Mouse (Mus musculus): ENCODE data around the gene Gabbr2. TPM values are rescaled to one million over a fixed set of nuclear protein-coding genes. Genes with fewer than 3 reads are reported as not detected.

Gene Gabbr2
- polyA plus RNA-seq, 1 experiment from 2014 or later, result 0.08 TPM

DNA sequence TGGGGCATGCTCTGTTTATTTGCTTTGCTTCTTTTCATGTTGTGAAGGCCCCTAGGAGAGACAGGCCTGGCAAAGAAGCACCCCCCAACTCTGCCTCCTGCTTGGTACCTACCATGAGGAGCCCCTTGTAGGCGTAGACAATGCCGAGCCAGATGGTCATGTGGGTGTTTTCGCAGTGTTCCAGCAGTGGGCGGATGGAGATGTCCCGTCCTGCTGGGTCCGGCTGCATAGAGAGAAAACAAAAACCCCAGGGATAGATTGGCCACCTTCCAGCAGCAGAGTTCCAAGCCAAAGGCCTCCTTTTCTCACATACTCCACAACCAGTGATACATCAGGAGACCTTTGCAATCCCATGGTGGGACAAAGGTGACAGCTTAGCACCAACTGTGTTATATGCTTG lies 307.5 kb downstream of the Gabbr2 start:
- H3K4me1 ChIP-seq, result no peaks in the 10 kb centered on the region
- H3K4me3 ChIP-seq, result no peak overlapping the region
- H3K27me3 ChIP-seq (replicated peaks), result 0 out of 2 replicates have a peak, but pooled peaks cover 5% of the 10 kb centered on the region
- no peak overlapping the region for H3K27ac ChIP-seq
- no peak overlapping the region for H3K9ac ChIP-seq
- no peak for ATAC-seq
- WGBS (ENCODE audit: insufficient replicate concordance), result 65% methylated on average over 6 of the region's 6 CpGs
- no peak overlapping the region for H3K4me2 ChIP-seq
- H3K9me3 ChIP-seq (replicated peaks), result no peaks in the 10 kb centered on the region
- H3K36me3 ChIP-seq, result no peaks in the 10 kb centered on the region

DNA sequence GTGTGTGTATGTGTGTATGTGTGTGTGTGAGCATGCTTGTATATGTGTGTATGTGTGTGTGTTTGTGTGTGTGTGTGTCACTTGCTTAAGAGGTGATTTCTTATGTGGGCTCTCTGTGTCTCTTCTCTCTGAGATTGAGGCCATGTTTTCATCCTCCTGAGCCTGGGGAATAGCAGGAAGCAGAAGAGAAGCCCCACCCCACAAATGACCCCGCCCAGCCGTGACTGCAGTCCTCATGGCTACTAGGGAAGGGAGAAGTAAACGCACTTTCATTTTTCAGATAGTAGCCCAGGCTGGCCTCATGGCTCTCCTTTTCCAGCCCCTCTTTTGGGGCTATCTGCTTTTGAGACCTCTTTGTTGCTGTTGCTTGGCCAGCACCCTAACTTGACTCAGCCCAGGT lies 315.0 kb downstream of the Gabbr2 start:
- H3K9me3 ChIP-seq (replicated peaks), result no peaks in the 10 kb centered on the region
- no peak overlapping the region for H3K27ac ChIP-seq
- H3K9ac ChIP-seq, result no peak overlapping the region
- H3K4me2 ChIP-seq, result peak overlapping the region; percentile 18; the same call in 1 of the 2 replicates
- ATAC-seq, result no peak
- peaks cover 25% of the 10 kb centered on the region for H3K4me1 ChIP-seq
- H3K27me3 ChIP-seq (replicated peaks), result no peaks in the 10 kb centered on the region
- WGBS (ENCODE audit: insufficient replicate concordance), result 20% methylated on average over 3 of the region's 3 CpGs
- H3K4me3 ChIP-seq, result no peak overlapping the region
- H3K36me3 ChIP-seq, result no peaks in the 10 kb centered on the region

- no peak for ATAC-seq
- WGBS (ENCODE audit: insufficient replicate concordance), result 19% methylated on average over 4 of the region's 4 CpGs
- H3K36me3 ChIP-seq, result no peaks in the 10 kb centered on the region
These were observed 315.7 kb downstream of the Gabbr2 start for GRCm38 (mm10) chr4:46675992-46676391.

GRCm38 (mm10) chr4:46675272-46675785 lies 316.3 kb downstream of the Gabbr2 start:
- Histone ChIP-seq H3K27ac (no peak overlapping the region), H3K4me2 (no peak overlapping the region), H3K4me3 (no peak overlapping the region), H3K9me3 (replicated peaks) (no peaks in the 10 kb centered on the region), H3K4me1 (peaks cover 25% of the 10 kb centered on the region), H3K27me3 (replicated peaks) (no peaks in the 10 kb centered on the region), H3K36me3 (no peaks in the 10 kb centered on the region), H3K9ac (no peak overlapping the region)
- no peak for ATAC-seq
- 32% methylated on average over 11 of the region's 11 CpGs for WGBS (ENCODE audit: insufficient replicate concordance)

More at GRCm38 (mm10) chr4:46675992-46676391, 315.7 kb downstream of the Gabbr2 start:
- Histone ChIP-seq H3K27me3 (replicated peaks) (no peaks in the 10 kb centered on the region), H3K9me3 (replicated peaks) (no peaks in the 10 kb centered on the region), H3K27ac (no peak overlapping the region), H3K9ac (no peak overlapping the region), H3K4me1 (peaks cover 25% of the 10 kb centered on the region), H3K4me2 (peak overlapping the region; percentile 18), H3K4me3 (no peak overlapping the region)

- Histone ChIP-seq H3K9me3 (replicated peaks) (no peaks in the 10 kb centered on the region), H3K9ac (no peak overlapping the region), H3K4me3 (no peak overlapping the region), H3K36me3 (no peaks in the 10 kb centered on the region), H3K4me2 (no peak overlapping the region), H3K27ac (no peak overlapping the region), H3K4me1 (peaks cover 29% of the 10 kb centered on the region), H3K27me3 (replicated peaks) (0 out of 2 replicates have a peak, but pooled peaks cover 4% of the 10 kb centered on the region)
- WGBS (ENCODE audit: insufficient replicate concordance), result 45% methylated on average over 11 of the region's 11 CpGs
- no peak for ATAC-seq
These were observed 323.1 kb downstream of the Gabbr2 start for GRCm38 (mm10) chr4:46668620-46669019.

DNA sequence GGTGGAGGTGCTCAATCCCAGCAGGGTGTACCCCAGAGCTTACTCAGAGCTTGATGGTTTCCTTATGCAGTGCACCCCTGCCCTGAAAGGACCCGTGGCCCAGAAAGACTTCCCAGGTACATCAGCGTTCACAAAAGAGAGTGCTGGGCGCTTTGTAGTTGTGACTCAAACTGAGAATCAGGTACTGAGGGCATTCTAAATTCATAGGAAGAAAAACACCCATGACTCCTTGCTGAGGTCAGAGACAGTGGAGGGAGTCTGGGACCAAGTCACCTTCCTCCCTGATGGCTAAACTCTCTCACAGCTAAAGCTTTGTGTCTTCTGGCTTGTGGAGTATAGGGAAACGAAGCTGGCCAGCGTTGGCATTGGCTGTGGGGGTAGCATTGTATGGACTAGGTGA lies 325.3 kb downstream of the Gabbr2 start:
- Histone ChIP-seq H3K4me2 (no peak overlapping the region), H3K4me3 (no peak overlapping the region), H3K36me3 (no peaks in the 10 kb centered on the region), H3K4me1 (peaks cover 32% of the 10 kb centered on the region), H3K27ac (no peak overlapping the region), H3K27me3 (replicated peaks) (peaks cover 12% of the 10 kb centered on the region), H3K9me3 (replicated peaks) (no peaks in the 10 kb centered on the region), H3K9ac (no peak overlapping the region)
- no peak for ATAC-seq
- WGBS (ENCODE audit: insufficient replicate concordance), result 70% methylated on average over 5 of the region's 5 CpGs

GRCm38 (mm10) chr4:46665371-46665774 lies 326.3 kb downstream of the Gabbr2 start:
- H3K4me3 ChIP-seq, result no peak overlapping the region
- peaks cover 12% of the 10 kb centered on the region for H3K27me3 ChIP-seq (replicated peaks)
- H3K9ac ChIP-seq, result no peak overlapping the region
- no peaks in the 10 kb centered on the region for H3K36me3 ChIP-seq
- peak overlapping the region; percentile 76 for H3K4me2 ChIP-seq
- H3K9me3 ChIP-seq (replicated peaks), result no peaks in the 10 kb centered on the region
- no peak overlapping the region for H3K27ac ChIP-seq
- peaks cover 32% of the 10 kb centered on the region for H3K4me1 ChIP-seq
- under 1% methylated on average over 7 of the region's 8 CpGs for WGBS (ENCODE audit: insufficient replicate concordance)
- ATAC-seq, result no peak

DNA sequence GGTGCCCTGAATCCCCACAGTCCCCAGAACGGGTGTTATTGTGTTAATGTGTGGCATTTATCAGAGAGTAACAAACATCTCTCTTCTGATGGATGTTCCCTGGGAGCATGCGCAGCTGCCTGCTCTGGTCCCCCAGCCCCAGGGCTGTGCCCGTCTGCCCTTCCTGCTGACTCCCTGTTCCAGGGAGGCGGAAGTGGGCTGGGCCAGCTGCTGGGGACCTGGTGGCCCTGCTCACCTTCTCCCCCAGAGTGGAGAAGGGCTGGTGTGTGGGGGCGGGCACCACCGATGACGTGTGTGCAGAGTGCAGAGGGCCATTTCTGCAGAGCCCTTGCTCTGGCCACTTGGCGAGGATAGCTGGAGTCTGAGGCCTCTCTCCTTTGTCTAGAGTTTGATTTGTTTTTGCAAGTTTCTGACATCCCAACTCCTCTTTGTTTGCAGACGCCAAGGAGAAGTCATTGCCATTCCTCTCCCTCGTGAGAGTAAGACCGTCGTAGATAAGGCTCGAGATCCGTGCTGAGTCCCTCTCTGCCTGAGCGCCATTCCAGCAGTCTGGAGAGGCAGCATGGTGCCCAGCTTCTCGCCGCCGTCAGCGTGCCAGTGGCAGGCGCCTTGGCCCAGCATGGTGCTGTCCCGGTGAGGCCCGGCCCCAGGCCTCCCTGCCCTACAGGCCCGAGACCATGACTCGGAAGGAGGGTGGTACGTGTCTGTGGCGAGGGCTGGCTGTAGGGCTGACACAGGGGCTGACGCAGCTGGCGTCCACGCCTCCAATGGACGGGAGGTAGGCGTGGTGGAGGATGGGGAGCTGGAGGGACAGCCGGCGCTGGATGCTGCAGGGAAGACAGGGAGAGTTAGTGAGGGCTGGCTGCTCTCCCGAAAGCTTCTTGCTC lies 327.3 kb downstream of the Gabbr2 start:
- peak overlapping the region; percentile 64 for H3K9ac ChIP-seq
- 7% methylated on average over 34 of the region's 34 CpGs for WGBS (ENCODE audit: insufficient replicate concordance)
- peaks cover 12% of the 10 kb centered on the region for H3K27me3 ChIP-seq (replicated peaks)
- peak overlapping the region; percentile 63 for H3K27ac ChIP-seq
- H3K4me1 ChIP-seq, result peaks cover 32% of the 10 kb centered on the region
- ATAC-seq, result peak; percentile 76
- no peaks in the 10 kb centered on the region for H3K36me3 ChIP-seq
- peak overlapping the region; percentile 76 for H3K4me2 ChIP-seq
- H3K9me3 ChIP-seq (replicated peaks), result no peaks in the 10 kb centered on the region
- peak overlapping the region; percentile 48 for H3K4me3 ChIP-seq

DNA sequence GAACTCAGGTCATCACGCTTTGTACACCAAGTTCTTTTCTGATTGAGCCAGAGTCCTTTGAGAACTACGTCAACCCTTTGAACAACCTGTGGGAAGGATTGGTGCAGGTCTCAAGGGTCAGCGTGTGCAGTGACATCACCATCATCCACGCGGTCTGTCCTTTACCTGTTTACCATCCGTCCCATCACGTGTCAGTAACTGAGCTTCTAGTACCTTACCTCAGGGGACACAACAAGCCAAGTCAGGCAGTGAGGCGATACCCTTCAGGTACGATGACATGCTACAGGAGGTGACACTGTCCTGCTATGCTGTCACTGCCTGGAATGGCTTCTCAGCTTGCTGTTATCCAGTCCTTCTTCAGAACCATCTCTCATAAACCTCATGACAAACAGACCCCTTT lies 330.2 kb downstream of the Gabbr2 start:
- 63% methylated on average over 9 of the region's 9 CpGs for WGBS (ENCODE audit: insufficient replicate concordance)
- Histone ChIP-seq H3K36me3 (no peaks in the 10 kb centered on the region), H3K4me2 (no peak overlapping the region), H3K27me3 (replicated peaks) (peaks cover 8% of the 10 kb centered on the region), H3K9ac (no peak overlapping the region), H3K9me3 (replicated peaks) (no peaks in the 10 kb centered on the region), H3K4me3 (no peak overlapping the region), H3K27ac (no peak overlapping the region), H3K4me1 (peaks cover 23% of the 10 kb centered on the region)
- ATAC-seq, result no peak

DNA sequence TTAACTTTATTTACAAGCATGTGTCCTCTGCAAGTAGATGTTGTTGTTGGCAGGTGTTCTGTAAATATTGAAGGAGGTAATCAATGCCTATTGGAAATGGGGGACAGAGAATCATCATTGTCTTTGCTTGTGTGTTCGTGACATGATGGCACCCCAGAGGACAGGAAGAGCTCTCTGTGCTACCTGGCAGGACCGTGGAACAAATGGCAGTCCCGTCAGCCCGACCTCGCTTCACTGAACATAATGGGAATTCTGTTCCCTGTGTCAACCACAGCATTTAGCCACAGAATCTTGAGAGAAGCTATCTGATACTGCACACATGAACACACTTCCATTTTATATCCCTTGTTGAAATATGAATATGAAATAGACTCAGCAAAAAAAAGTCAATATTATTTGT lies 332.7 kb downstream of the Gabbr2 start:
- WGBS (ENCODE audit: insufficient replicate concordance), result 56% methylated on average over 5 of the region's 5 CpGs
- H3K36me3 ChIP-seq, result no peaks in the 10 kb centered on the region
- no peak overlapping the region for H3K4me2 ChIP-seq
- no peak overlapping the region for H3K9ac ChIP-seq
- H3K4me3 ChIP-seq, result no peak overlapping the region
- peaks cover 25% of the 10 kb centered on the region for H3K27me3 ChIP-seq (replicated peaks)
- H3K27ac ChIP-seq, result no peak overlapping the region
- H3K9me3 ChIP-seq (replicated peaks), result no peaks in the 10 kb centered on the region
- no peak for ATAC-seq
- H3K4me1 ChIP-seq, result peaks cover 5% of the 10 kb centered on the region

DNA sequence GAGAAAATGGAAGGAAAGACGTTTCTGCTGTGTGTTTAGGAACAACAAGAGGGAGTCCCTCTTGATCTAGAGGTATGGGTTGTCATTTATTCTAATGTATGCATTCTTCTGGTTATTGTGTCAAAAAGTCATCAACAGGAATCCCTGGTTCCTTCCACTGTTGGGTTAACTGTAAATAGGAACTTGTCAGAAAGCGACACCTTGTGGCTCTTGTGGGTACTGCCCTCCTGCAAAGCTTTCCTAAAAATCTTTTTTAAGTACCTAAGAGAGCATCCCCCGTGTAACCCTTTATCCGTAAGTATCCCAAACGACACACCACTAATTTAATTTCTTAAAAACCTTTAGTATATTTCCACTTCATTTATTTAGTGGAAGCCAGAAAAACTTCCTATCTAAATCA lies 334.6 kb downstream of the Gabbr2 start:
- Histone ChIP-seq H3K36me3 (no peaks in the 10 kb centered on the region), H3K27ac (no peak overlapping the region), H3K4me2 (no peak overlapping the region), H3K9ac (no peak overlapping the region), H3K9me3 (replicated peaks) (no peaks in the 10 kb centered on the region), H3K4me3 (no peak overlapping the region), H3K27me3 (replicated peaks) (peaks cover 40% of the 10 kb centered on the region), H3K4me1 (no peaks in the 10 kb centered on the region)
- no peak for ATAC-seq
- WGBS (ENCODE audit: insufficient replicate concordance), result 8% methylated on average over 5 of the region's 5 CpGs

DNA sequence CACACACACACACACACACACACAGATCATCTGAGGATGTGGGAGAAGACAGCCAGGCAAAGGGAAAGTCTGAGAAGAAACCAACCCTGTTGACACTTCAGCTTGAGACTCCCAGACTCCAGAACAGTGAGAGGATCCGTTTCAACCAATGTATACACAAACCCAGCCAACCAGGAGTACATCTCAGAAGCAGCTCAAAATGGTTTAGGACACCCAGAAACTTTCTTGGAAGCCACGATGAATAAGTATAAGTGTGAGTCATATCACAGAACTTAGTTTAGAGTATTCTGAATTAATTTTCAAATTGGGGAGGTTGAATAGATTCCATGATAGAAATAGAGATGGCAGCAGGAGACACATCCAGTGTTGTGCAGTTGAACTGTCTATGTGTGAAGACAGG lies 335.7 kb downstream of the Gabbr2 start:
- no peak overlapping the region for H3K9ac ChIP-seq
- H3K4me3 ChIP-seq, result no peak overlapping the region
- H3K36me3 ChIP-seq, result no peaks in the 10 kb centered on the region
- no peaks in the 10 kb centered on the region for H3K9me3 ChIP-seq (replicated peaks)
- ATAC-seq, result no peak
- H3K27me3 ChIP-seq (replicated peaks), result peaks cover 47% of the 10 kb centered on the region
- H3K4me2 ChIP-seq, result no peak overlapping the region
- no peak overlapping the region for H3K27ac ChIP-seq
- 67% methylated on average over 2 of the region's 2 CpGs for WGBS (ENCODE audit: insufficient replicate concordance)
- peaks cover 2% of the 10 kb centered on the region for H3K4me1 ChIP-seq

Measured in liver, embryonic 12.5 days (tissue).